Mouse (Mus musculus): Measurements from ENCODE around the gene Uso1.

The Uso1 gene

DNA sequence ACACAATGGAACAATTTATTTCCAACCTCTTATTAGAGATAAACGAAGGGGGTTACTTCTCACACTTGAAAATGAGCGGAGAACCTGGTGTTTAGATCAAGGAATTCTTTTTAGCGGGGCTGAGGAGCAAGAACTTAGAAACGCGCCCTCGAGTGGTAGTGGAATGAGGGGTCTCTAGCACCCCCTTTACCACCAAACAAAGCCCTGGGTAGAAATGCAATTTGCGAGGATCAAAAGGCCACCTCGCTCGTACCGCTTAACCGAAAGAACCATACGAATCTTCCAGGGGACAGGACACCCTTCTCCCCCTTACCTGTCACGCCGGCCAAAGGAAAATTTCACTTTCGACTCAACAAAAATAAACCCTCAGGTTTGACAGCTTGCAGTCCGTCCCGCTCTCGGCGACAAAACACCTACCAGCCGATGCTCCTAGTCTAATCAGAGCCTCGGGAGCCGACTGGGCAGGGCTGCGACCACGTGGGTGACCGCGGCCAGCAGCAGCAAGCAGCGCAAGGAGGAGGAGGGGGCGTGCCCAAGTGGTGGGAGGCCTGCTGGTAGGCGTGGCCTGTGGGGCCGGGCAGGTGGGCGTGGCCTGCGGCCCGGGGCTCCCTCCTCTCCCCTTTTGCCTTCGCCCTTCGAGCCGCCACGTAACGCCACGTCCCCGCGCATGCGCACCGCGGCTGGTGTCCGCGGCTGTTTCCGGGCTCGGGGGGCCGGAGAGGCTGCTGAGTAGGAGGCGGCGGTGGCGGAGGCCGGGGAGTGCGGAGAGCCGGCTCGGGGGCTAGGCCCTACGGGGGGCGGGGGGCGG, at the start of gene Uso1:
TSS of gene Uso1 (plus strand) at position 700 of the 808 bp plus-strand sequence.
- DNase-seq (ENCODE audit: low spot score) = peak; percentile 96

DNA sequence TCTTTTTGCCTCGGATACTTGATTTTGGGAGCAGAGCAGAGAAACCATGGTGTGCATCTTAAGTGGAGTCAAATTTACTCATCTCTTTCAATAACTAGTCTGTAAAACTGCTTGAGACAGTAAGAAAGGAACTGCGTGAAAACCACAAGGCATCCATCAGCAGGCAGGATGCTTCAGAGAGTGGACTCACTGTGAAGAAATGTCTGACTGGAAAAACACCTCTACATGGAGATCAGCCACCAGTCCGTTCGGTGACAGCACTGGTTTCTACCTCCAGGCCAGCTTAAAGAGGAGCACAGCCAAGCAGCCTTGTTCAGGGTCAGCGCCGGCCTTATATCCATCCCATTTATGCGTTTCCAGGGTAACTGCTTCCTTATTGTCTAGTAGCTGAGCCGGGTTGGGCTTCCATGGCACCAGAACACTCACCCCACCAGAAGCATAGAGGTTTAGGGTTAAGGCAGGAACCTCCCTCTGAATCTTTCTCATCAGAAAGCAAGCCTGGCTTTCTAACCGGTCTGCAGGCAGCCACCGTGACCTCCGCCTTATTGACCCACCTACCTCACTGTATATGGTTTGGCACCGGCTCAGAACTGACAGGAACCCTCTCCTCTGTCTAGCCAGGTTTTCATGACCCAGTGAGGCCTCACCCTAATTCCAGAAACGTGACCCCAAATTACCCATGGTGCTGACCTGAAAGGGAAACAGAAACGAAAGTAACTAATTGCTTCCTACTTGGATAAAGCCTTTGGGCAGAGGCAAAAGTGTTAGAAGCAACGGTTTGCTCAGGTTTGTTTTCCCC, 44.3 kb upstream of the Uso1 start:
- DNase-seq (ENCODE audit: low spot score) = no peak

DNA sequence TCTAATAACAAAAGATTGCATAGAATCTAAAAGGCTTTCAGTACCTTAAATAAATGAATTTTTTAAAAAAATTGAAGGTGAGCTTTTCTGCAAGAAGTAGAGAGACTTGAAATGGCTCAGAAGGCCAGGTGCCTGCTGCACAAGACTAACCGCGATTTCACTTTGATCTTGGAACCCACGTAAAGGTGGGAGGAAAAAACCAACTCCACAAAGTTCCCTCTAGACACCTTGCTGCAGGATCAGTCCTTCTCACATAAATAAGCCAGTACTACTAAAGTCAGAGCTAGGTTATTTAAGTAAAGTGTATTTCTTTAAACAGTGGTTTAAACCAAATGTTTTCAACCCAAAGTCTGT, 43.7 kb upstream of the Uso1 start:
- DNase-seq (ENCODE audit: low spot score) = no peak

- DNase-seq (ENCODE audit: low spot score) = no peak
These were observed 41.0 kb upstream of the Uso1 start for GRCm38 (mm10) chr5:92096786-92097185.

DNA sequence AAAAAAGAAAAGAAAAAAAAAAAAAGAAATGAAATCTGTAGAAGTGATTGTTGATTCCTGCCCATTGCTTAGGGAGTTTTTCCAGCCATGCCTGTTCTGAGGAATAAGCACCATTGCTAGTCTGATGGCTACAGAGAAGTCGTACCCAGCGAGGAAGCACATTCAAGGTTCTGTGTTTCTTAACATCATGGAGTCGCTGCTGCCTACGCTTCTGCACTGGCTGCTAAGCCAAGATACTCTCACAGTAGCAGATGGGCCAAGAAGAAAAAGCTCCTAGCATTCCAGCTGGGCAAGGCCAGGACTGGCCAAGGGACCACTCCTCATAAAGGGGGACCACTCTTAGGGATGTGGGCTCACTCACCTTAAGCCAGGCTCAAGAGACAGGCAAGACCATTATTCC, 40.0 kb upstream of the Uso1 start:
- no peak for DNase-seq (ENCODE audit: low spot score)

- DNase-seq (ENCODE audit: low spot score) = no peak
These were observed 39.2 kb upstream of the Uso1 start for GRCm38 (mm10) chr5:92098351-92099109.

DNA sequence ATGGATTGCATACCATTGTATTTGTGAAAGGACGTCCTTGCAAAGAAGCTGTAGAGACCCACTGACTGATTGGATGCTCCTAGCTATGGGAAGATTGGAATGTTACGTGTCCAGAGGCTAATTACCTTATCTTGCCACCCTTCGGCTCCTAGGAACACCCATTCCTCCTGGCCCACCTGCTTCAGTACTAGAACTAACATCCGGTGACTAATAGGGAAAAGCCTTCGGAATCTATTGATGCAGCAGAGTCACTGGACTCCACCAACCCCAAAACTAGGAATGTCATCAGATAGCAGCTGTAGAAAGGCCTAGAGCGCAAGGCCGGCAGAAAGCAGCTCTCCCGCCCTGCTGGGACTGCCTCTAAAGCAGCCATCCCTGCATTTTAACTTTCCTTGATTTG, 36.1 kb upstream of the Uso1 start:
- DNase-seq (ENCODE audit: low spot score) = no peak

- DNase-seq (ENCODE audit: low spot score) = no peak
These were observed 34.7 kb upstream of the Uso1 start for GRCm38 (mm10) chr5:92103062-92103461.

- DNase-seq (ENCODE audit: low spot score) = no peak
These were observed 33.8 kb upstream of the Uso1 start for GRCm38 (mm10) chr5:92103816-92104415.

GRCm38 (mm10) chr5:92106327-92107125, 31.2 kb upstream of the Uso1 start:
- no peak for DNase-seq (ENCODE audit: low spot score)

DNA sequence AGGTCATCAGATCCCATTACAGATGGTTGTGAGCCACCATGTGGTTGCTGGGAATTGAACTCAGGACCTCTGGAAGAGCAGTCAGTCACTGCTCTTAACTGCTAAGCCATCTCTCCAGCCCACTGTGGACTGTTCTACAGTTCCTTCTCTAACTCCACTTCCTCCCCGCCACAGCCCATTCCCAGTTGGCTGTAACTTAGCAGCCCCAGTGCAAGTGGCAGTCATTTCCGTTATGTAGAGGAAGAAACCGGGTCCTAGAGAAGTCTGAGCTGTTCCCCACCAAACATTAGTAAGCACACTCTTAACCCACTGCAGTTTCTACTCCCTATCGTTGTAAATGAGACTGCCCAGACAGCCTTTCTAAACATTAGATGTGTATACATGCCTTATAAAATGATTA, 30.5 kb upstream of the Uso1 start:
- no peak for DNase-seq (ENCODE audit: low spot score)

GRCm38 (mm10) chr5:92110818-92111355, 26.9 kb upstream of the Uso1 start:
- no peak for DNase-seq (ENCODE audit: low spot score)

DNA sequence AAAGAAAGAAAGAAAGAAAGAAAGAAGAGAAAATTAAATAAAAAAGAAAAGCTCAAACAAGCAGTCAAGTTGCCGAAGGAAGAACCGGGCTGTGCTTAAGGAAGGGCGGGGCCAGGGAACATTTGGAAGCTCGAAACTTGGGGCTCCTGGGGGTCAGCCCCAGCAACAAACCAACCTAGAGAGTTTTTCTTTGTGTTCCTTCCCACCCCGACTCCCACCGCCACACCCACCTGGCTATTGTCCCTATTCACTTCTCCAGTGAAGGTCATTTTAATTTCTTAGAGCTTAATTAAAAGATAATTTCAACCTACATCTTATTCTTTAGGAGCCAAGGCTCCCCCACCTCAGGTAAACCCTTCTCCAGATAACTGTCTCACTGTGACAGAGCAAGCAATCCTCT, 25.6 kb upstream of the Uso1 start:
- no peak for DNase-seq (ENCODE audit: low spot score)

- DNase-seq (ENCODE audit: low spot score) = no peak
These were observed 25.2 kb upstream of the Uso1 start for GRCm38 (mm10) chr5:92112585-92112984.

- DNase-seq (ENCODE audit: low spot score) = no peak
These were observed 24.3 kb upstream of the Uso1 start for GRCm38 (mm10) chr5:92113484-92113883.

- no peak for DNase-seq (ENCODE audit: low spot score)
These were observed 23.5 kb upstream of the Uso1 start for GRCm38 (mm10) chr5:92114223-92114622.

DNA sequence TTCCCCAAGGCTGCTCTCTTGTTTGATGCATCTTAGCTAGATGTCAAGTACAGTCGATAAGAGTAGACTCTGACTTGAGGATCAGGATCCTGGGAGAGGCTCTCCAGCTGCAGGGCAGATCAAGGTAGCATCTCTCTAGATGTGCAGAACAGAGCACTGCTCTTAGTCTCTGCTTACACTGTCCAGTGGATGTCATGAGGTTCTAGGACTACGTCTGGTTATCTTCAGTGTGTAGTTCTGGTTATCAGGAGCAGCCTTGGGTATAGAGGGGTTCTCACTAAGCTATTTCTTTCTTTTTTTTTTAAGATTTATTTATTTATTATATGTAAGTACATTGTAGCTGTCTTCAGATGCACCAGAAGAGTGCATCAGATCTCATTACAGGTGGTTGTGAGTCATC, 22.8 kb upstream of the Uso1 start:
- no peak for DNase-seq (ENCODE audit: low spot score)

GRCm38 (mm10) chr5:92117823-92118403, 19.8 kb upstream of the Uso1 start:
- DNase-seq (ENCODE audit: low spot score) = no peak

GRCm38 (mm10) chr5:92121636-92122035, 16.1 kb upstream of the Uso1 start:
- no peak for DNase-seq (ENCODE audit: low spot score)

DNA sequence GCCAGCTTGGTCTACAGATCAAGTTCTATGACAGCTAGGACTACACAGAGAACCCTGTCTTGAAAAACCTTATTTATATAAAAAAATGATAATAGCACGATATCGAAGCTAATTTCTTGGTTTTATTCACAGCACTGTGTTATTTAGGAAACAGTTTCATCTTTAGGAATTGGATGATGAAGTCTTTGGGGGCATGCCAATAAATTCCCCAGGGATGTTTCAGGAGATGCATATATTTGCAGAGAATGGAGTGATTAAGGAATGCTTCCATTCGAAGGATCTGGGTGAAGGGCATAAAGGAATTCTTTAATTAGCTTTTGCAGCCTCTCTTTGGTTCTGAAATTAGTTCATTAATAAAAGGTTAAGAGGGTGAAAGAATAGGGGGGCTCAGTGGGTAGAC, 12.3 kb upstream of the Uso1 start:
- no peak for DNase-seq (ENCODE audit: low spot score)

GRCm38 (mm10) chr5:92127141-92127625, 10.6 kb upstream of the Uso1 start:
- DNase-seq (ENCODE audit: low spot score) = no peak

Data from left cerebral cortex, adult 11 months (tissue).